Mouse (Mus musculus) spleen, embryonic (tissue): ENCODE results near the gene Sema6d.

Source experiments
- CTCF ChIA-PET: fragments of 350-600 bp; sonication (Branson Sonifier 250); formaldehyde crosslinking; loops from one replicate; lab custom pipeline; 2022; lab: Charles Lee

Gene Sema6d

DNA sequence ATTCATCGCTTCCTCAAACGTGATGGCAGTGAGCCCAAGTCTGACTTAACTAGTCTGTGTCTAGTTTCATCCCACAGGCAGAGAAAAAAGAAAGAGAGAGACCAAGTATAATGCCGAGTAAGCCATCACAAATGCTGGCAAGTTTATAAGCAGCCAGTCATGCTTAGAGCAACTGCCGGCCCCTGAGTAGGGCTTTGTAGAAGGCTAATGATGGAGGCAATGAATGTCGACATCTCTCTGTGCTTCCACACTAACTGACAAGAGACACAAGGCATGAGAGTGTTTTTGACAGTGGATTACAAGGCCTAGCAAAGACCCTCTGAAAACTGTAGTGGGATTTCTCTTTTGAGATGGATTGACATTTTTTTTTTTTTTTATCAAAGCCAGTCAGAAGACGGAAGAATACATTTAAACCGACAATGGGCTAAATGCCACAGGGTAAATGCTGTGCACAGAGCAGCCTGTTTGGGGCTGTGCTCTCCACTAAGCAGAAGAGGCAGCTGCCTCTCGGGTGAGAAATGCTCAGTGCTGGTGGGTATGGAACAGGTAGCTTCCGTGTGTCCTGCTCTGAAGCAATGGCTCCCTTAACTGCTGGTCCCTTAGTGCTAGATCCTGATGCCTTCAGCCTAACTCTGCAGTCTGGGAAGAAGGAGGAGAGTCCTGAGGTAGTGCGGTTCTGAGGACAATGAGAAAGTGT lies 380.7 kb downstream of the Sema6d start:
- CTCF ChIA-PET: no interaction called here

DNA sequence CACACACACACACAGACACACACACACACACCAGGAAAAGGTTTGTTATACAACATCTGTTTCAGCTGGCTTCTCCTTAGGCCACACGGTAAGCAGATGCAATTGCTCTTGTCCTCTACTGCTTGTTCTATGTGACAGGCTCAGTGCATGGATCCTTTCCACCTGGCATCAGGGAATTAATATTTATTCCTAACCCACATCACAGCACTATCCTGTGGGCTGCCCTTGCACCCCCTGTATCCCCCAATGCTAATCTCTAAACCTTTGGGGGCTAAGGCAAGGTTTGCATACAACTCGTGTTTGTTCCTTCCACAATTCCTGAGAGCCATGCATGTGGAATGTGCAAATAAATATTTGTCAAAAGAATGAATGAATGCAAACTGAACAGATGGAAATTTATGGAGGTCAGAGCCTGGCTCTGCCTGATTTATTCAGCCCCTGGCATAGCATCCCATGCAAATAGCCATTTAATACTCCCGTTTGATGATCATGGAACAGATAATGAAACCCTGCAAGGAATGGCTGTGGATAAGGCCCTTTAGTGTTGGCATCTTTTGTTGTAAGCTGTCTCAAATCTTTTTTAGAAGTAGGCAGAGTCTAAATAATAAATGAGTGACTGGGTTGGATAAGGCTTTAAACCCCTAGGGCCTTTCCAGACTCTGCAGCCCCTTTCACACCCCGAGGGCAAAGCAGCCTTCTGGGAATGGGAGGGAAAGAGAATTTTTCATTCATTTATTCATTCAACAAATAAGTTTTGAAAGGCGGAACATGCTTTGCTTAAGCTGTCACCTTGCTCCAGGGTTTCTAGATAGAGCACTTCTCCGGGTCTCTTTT lies 383.1 kb downstream of the Sema6d start:
- CTCF ChIA-PET: no interaction called here

DNA sequence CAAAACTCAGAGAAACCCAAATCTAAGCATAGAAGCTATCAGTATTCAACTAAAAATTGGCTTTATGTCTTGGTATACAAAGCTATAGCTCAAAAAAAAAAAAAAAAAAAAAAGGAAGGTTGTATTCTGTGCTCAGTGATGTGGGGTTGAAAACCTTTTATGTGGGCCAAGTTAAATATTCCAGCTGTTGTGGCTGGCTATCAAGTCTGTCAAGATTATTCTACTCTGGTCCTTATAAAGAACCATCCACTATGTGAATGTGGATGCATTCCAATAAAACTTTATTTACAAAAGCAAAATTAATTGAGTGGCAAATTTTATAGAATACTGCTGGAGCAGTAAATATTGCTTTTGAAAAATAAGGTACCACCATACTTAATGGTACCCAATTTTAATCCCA lies 388.1 kb downstream of the Sema6d start:
- CTCF ChIA-PET: interaction anchor here (0.6 kb wide), 1 partner anchor 272 kb away, joined by 5 read pairs; no protein-coding TSS in a partner anchor

DNA sequence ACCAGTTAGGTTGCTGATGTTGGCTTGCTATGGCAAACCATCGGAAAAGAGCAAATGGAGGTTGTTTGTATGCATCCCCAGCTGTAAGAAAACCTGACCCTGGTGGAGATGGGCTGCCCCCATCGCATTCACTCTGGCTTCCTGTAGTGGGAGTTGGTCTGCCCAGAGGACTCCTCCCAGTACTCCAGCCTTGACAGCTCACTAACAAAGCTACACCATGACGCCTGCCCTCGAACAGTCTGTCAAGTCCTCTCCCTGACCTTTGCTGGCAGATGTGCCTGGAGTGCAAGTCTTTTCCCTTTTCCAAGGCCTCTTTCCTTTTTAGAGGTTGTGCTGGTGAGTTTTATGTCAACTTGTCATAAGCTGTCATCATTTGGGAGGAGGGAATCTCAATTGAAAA lies 388.8 kb downstream of the Sema6d start:
- CTCF ChIA-PET: no interaction called here

DNA sequence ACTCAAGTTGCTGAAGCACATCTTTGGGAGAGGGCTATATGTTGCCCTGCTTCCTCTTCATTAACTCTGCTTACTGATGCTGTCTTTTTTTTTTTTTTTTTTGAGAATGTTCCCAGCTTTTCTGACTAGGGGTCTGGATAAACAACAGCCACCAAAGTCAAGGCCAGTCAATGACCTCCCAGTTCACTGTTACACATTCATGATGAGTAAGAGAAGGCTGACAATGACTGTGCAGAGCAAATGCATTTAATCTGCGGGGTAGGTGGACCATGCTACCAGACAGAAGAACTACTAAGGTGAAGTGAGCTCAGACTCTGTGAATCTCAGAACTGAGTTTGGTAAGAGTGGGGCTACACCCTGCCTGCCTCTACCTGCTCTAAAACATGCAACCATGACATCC lies 396.0 kb downstream of the Sema6d start:
- CTCF ChIA-PET: no interaction called here

DNA sequence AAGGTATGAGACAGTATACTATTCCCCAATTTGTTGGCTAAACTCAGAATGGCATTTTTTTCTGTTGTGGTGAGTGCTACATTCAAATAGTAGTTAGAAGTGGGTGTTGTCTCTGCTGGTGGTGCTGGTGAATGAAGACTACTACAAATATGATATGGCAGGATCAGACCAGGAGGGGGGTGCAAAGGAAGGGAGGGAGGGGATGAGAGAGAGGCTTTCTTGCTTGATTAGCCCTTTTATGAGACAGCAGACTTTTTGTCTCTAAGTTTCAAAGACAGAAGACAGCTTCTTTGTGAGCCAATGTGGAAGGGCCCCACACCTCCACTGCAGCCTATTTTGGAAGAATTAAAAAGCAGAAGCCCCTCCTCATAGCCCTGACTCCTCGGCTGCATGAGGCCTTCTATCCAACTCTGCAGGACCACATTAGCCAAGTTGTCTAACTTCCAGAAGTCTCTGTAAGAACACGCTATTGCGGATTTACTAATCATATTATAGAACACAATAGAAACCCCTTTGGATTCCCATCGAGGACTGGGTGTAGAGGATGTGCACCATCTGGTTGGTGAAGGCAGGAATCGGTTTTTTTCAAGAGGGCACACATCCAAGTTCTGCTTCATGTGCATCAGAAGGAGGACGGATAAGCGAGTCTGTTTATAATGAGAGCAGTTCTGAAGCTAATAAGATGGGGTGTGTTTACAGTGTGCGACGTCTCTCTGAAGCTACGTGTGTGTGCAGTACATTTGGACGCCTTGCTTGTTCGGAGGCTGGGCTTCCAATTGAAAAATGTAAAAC lies 400.4 kb downstream of the Sema6d start:
- CTCF ChIA-PET: interaction anchor here (0.7 kb wide), 1 partner anchor 1440 kb away, joined by 9 read pairs; no protein-coding TSS in a partner anchor

DNA sequence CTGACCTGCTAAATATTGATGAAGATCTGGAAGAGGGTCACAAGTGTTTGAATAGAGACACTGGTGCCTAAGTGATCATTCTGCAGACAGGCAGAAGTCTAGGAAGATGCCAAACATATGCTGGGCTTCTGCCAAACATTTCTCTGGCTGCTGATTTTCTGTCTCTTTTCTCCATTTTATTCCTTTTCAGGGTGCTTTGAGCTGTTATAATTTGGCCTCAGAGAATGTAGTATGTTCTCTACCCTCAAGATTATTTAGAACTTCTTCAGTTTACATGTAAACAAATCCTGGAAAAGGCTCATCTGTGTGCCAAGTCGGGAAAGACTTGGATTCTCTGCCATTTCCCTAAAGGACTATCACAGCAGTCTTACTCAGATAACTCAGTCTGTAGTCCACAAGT lies 406.0 kb downstream of the Sema6d start:
- CTCF ChIA-PET: no interaction called here

DNA sequence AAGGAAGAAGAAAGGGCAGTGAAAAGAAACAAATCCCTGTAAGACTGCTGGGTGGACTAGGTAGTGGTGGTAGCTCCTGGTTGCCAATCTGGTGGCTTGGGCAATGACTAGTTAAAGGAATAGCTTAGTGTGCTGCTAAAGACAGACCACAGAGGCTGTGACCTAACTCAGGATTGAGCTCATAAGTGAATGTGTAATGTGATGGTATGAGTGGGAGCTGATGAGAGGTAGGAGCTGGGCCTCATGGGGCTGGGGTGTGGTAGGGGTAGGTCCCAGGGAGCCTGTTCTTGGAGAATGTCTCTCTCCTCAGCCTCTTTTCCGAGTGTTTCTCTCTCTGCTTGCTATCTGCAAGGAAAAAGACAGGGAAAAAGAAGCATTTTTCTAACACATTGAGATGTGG lies 409.9 kb downstream of the Sema6d start:
- CTCF ChIA-PET: no interaction called here

DNA sequence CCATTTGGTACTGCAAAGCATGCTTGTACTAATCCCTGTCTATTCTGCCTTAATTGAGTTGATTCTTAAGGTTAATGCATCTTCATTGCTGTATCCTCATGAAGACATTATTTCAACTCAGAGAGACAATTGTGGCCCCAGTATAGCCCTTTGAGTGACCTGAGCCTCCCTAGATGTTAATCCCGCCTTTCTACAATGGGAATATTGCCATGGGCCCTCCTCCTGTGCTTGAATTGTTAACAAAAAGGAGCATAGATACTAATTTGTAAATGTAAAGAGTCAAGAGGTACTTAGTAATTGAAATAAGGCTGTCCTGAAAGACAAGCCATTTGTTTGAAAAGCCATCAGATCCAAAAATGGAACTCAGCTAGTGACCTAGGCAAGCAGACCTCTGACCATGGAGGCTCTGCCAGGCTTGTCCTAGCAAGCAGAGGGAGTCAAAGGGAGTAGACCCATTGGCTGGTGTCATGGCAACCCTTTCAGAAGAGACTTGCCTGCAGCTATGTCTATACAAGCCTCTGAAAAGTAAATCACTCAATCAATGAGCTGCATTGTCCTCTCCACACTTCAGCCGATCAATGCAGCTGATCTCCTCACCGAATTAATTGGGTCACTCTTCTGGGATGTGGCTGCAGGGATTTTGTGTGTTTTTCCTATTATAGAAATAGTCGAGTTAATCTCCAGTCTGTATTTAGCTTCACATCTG lies 416.2 kb downstream of the Sema6d start:
- CTCF ChIA-PET: no interaction called here

DNA sequence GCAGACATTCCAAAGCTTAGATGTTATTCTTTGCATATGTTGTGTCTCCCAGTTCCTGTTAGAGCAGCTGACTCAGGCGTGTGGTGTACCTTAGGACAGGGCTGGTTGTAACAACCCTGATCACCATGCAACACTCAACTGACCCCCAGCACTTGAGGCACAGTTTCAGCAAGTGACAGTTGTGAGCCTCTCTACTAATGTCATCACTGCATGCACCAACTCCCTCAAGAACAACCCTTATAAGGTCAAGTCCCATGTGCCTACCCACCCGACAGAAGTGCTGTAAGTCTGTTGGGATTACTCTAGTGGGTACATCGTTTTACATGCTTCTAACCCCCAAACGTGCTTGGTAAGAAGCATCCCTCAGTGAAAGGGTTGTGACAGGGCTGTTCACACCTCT lies 418.0 kb downstream of the Sema6d start:
- CTCF ChIA-PET: no interaction called here

DNA sequence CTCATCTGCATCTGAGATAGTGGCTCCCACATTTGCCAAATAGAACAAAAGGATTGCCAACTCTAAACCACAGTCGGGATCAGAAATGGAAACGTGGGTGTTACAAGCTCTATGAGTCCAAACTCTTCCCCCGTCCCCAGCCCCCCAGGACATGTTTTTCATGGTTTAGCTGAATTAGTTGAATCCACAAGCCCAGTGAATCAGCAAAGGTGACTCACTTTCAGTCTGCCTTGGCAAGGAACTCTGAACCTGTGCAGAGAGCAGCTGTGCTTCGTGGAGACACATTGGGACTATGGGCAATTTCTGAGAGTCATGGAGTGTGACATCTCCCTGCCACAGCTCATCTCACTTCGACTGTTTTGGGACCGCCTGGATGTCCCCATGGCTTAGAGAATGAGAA lies 419.7 kb downstream of the Sema6d start:
- CTCF ChIA-PET: no interaction called here

DNA sequence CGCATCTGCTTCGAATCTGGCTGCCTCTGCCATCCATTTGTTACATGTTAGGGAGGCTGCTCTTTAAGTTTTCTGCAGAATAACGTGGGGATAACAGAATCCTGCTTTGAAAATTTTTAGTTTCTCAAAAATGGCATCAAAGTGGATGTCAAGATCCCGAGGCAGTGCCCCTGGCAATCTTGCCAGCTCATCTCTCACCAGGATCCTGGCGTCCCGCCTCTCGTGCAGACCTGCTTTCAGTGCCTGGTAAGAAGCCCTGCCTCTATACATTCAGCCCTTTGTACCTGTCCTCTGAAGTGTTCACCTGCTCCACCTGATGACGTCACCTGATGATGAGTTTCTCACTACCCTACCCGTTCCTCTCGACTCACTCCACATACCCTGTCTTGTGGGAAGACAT lies 422.1 kb downstream of the Sema6d start:
- CTCF ChIA-PET: no interaction called here

DNA sequence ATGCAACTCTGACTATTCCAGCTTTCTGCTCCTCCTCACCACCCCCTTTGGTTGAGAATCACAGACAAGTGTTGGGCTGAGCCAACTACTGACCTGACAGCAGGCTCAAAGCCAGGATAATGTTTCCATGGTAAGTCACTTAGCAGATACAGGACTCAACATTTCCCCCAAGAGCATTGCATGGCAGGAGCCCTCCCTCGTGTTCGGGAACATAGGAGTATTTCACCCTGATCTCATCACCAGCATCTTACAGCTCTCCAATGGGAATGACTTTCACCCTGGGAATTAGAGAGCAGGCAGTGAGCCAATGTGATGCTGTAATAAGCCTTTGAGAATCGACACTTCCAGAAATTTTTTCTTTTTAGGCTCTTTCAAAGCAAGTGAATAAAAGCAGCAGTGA lies 432.7 kb downstream of the Sema6d start:
- CTCF ChIA-PET: no interaction called here

DNA sequence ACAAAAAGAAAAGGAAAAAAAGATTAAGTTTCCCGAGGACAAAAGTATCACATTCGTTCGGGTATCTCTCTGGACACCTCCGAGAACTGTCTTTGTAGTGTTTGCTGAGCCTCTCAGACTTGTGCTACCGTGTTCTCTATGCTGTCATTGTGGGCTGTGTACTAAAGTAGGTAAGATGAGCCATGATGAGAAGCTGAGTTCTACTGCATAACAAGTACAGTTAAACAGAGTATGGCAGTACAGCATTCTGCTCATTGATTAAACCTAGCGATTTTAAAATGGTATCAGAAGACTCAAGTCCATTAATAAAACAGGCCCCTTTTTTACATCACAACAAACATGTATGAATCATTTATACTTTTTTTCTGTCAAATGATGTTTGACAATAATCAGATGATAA lies 433.9 kb downstream of the Sema6d start:
- CTCF ChIA-PET: no interaction called here

DNA sequence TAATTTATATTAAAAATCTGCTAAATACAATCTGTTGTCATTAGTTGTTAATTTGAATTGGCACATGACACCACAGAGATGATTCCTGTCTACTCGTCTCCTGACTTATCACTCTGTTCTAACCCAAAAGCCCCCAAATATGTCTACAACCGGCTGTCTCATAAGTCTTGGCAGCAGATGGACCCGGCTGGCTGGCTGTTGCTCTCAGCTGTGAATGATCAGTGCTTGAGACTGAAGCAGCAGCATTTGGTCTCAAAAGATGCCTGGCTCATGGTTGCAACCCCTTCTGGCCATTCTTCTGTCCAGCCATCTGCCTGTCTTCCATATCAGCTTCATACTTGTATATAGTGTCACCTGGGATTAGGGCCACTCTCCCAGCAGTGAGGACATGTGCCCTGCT lies 434.4 kb downstream of the Sema6d start:
- CTCF ChIA-PET: no interaction called here

DNA sequence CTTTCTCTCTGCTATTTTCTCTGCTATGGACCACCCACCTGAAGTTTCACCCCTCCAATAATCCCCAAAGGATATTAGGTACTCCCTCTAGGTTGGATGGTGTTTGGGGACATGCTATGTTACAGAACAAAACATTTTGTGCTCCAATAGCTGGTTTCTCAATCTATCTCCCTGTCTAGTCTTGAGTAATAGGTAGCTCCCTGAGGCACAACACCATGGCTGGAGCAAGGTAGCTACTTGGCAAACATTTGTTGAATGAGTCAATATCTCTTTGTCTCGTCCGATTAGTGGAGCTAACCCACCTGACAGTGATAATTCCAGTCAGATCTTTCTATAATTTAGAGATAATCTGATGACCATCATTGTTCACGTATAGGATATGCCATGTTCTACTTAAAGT lies 437.9 kb downstream of the Sema6d start:
- CTCF ChIA-PET: no interaction called here

DNA sequence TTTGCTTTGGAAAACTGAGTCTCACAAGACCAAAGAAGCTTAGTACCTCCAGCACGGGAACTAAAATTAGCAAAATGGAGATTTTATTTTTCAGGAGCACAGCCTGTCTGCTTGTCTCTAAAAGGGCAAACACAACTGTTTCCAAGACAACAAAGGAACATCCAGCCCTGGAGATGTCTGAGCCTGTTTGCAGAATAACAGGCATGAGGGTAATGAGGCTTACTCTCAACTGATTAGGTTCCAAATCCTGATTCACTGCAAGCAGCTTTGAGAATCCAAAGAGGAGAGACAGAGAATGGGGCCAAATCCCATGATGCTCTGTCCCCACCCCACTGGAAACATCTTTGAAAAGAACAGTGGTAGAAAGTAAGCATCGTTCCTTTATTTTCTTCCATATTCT lies 440.7 kb downstream of the Sema6d start:
- CTCF ChIA-PET: no interaction called here

DNA sequence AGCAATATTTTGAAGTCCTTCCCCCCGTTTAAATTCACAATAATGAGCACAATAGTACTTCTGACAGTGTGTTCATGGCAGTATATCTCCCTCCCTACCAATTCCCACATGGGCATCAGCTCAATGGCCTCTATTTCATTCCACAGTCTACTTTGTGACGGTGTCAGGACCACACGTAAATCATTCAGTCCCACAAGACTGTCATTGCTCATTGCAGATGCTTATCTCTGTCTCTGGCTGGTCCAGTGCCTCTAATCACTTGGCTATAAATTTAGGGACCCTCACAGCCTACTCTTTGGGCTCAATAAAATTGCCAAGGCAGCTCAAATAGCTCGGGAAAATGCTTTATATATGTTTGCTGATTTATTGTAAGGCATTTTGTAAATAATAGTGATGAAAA lies 441.3 kb downstream of the Sema6d start:
- CTCF ChIA-PET: no interaction called here

DNA sequence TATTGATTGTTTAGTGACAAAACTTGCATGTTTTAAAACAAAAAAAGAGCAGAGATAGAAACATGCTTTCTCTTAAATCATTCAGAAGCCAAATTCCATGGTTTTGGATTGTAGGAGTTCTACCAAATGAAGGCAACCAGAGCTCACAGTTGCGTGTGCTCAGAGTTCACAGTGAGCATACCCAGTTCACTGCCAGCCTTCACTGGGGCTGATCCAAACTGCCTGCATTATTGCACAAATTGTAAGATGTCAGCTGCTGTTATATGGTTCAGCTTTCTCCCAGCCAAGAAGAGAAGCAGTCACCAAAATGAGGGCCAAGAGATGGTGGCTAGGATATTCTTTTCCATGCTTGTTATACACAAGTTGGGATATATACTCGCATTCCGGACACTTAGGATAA lies 443.1 kb downstream of the Sema6d start:
- CTCF ChIA-PET: no interaction called here

DNA sequence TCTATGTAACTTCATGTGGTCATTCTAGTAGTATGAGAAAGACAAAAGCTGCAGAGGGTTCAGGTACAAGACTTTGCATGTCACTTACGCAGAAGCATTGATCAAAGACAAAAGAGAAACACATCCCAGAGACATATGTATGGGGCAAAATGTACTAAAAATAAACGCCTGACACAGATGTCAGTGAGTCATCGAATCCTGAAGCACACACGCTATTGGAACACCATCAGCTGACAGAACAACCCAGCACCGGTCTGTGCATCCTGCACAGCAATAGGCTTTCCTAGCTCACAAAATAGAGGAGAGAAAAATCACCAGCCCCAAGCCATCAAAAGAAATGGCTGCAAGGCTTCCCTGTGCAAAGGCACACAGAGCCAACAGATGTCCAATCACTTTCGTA lies 443.8 kb downstream of the Sema6d start:
- CTCF ChIA-PET: no interaction called here

DNA sequence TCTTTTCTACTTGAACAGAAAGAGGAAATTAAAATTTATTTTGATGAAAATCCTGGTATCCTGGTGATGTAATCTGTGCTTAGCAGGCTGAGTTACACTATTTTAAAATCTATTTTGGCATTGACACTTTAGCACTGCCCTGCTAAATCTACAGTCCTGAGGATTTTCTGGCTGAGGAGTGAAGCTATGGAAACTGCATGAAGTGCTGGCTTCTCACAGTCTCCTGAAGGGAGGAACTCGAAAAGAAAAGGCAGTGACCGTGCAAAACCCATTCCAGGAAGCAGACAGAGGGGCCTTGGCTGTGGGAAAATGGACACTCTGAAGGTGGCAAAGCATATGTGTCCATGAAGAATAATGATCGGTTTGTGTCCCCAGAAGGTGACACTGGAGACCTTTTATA lies 460.5 kb downstream of the Sema6d start:
- CTCF ChIA-PET: interaction anchor here (0.7 kb wide), 1 partner anchor 416 kb away, joined by 10 read pairs; no protein-coding TSS in a partner anchor
